Mouse (Mus musculus): ENCODE results near the gene Chd2.

Chd2 gene

GRCm38 (mm10) chr7:73542131-73542853 is 662 bp upstream of the Chd2 start:
- in situ Hi-C loops (cut with MboI; ENCODE audit: unreplicated experiment in 2 of 2), result no loop called here

GRCm38 (mm10) chr7:73541079-73541390 is 595 bp downstream of the Chd2 start:
- in situ Hi-C loops (cut with MboI; ENCODE audit: unreplicated experiment in 2 of 2), result no loop called here

GRCm38 (mm10) chr7:73540202-73541078 is 1.2 kb downstream of the Chd2 start:
- in situ Hi-C loops (cut with MboI; ENCODE audit: unreplicated experiment in 2 of 2), result no loop called here

GRCm38 (mm10) chr7:73539116-73539682 is 2.4 kb downstream of the Chd2 start:
- in situ Hi-C loops (cut with MboI; ENCODE audit: unreplicated experiment in 2 of 2), result no loop called here

GRCm38 (mm10) chr7:73538424-73539079 is 3.1 kb downstream of the Chd2 start:
- in situ Hi-C loops (cut with MboI; ENCODE audit: unreplicated experiment in 2 of 2), result no loop called here

GRCm38 (mm10) chr7:73537634-73538423 is 3.8 kb downstream of the Chd2 start:
- in situ Hi-C loops (cut with MboI; ENCODE audit: unreplicated experiment in 2 of 2), result no loop called here

- in situ Hi-C loops (cut with MboI; ENCODE audit: unreplicated experiment in 2 of 2), result no loop called here
These were observed 4.4 kb downstream of the Chd2 start for GRCm38 (mm10) chr7:73537228-73537627.

GRCm38 (mm10) chr7:73536579-73536978 is 5.1 kb downstream of the Chd2 start:
- in situ Hi-C loops (cut with MboI; ENCODE audit: unreplicated experiment in 2 of 2), result no loop called here

GRCm38 (mm10) chr7:73535861-73536200 is 5.8 kb downstream of the Chd2 start:
- in situ Hi-C loops (cut with MboI; ENCODE audit: unreplicated experiment in 2 of 2), result no loop called here

- in situ Hi-C loops (cut with MboI; ENCODE audit: unreplicated experiment in 2 of 2), result no loop called here
These were observed 6.4 kb downstream of the Chd2 start for GRCm38 (mm10) chr7:73534937-73535860.

GRCm38 (mm10) chr7:73533457-73533856 is 8.2 kb downstream of the Chd2 start:
- in situ Hi-C loops (cut with MboI; ENCODE audit: unreplicated experiment in 2 of 2), result no loop called here

- in situ Hi-C loops (cut with MboI; ENCODE audit: unreplicated experiment in 2 of 2), result no loop called here
These were observed 8.7 kb downstream of the Chd2 start for GRCm38 (mm10) chr7:73532916-73533315.

- in situ Hi-C loops (cut with MboI; ENCODE audit: unreplicated experiment in 2 of 2), result no loop called here
These were observed 9.5 kb downstream of the Chd2 start for GRCm38 (mm10) chr7:73532139-73532538.

- in situ Hi-C loops (cut with MboI; ENCODE audit: unreplicated experiment in 2 of 2), result no loop called here
These were observed 10.0 kb downstream of the Chd2 start for GRCm38 (mm10) chr7:73531506-73532093.

GRCm38 (mm10) chr7:73530846-73531245 is 10.8 kb downstream of the Chd2 start:
- in situ Hi-C loops (cut with MboI; ENCODE audit: unreplicated experiment in 2 of 2), result no loop called here

- in situ Hi-C loops (cut with MboI; ENCODE audit: unreplicated experiment in 2 of 2), result no loop called here
These were observed 11.5 kb downstream of the Chd2 start for GRCm38 (mm10) chr7:73530164-73530563.

- in situ Hi-C loops (cut with MboI; ENCODE audit: unreplicated experiment in 2 of 2), result loop anchor here (5.0 kb wide), 1 partner anchor 93 kb away; no protein-coding TSS in a partner anchor
These were observed 12.4 kb downstream of the Chd2 start for GRCm38 (mm10) chr7:73529261-73529660.

GRCm38 (mm10) chr7:73528377-73528894 is 13.2 kb downstream of the Chd2 start:
- in situ Hi-C loops (cut with MboI; ENCODE audit: unreplicated experiment in 2 of 2), result loop anchor here (5.0 kb wide), 1 partner anchor 94 kb away; no protein-coding TSS in a partner anchor

GRCm38 (mm10) chr7:73527225-73527624 is 14.4 kb downstream of the Chd2 start:
- in situ Hi-C loops (cut with MboI; ENCODE audit: unreplicated experiment in 2 of 2), result loop anchor here (5.0 kb wide), 1 partner anchor 95 kb away; no protein-coding TSS in a partner anchor

Data from v-Abl transformed pro-B cells (cell line).